7 mouse cellular contexts compared by ENCODE assay signal in the genomic region with DNA sequence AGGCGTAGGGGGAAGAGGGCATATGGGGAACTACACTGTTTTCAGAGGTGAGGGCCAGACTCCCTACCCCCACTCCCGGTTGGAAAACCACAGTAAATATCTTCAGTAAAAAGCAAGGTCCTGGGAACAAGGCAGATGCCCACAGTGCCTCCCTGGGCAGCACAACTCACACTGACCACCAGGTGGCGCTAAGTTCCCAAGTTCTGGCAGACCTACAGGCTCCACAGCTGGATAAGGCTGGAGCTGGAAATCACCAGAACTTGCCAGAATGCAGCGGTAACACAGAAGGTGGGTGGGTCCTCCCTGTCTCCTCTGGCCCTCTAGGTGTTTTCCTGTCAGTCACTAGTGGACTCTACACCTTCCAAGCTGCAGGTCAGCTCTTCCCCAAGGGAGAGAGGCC. TPM values are rescaled to one million over a fixed set of nuclear protein-coding genes. Genes with fewer than 3 reads are reported as not detected.
A peak's percentile ranks its signal among the peaks of the same experiment; 100 is the strongest.
DNase-seq lines count a peak whose midpoint lies in the region; ATAC-seq and TF ChIP-seq lines count a peak whose summit lies in the region.

No protein-coding gene starts in this region.

- no peak overlapping the region for H3K9ac ChIP-seq in embryonic facial prominence, embryonic 12.5 days
- no peak overlapping the region for H3K9ac ChIP-seq in heart, adult 2 months (ENCODE audit: low read depth, low read length)
- no peak overlapping the region for H3K9ac ChIP-seq in limb, embryonic 12.5 days (replicated peaks)
- no peak overlapping the region for H3K9ac ChIP-seq in midbrain, embryonic 15.5 days

- peak; percentile 94 for DNase-seq in adrenal gland, postnatal 10 days
- peak; percentile 86 to 92 for DNase-seq in heart, adult 2 months
- peak; percentile 81 to 93 for DNase-seq in kidney, adult 8-10 months
- peak; percentile 55 to 79 for DNase-seq in spleen, adult 2 months (ENCODE audit: low read depth in 1 of 2, low spot score in 2 of 2)

- ATAC-seq in embryonic facial prominence, embryonic 12.5 days (ENCODE audit: insufficient number of reproducible peaks, insufficient read depth, low FRiP score, low TSS enrichment): peak; percentile 50
- peak; percentile 69; the same call in 1 of the 2 replicates for ATAC-seq in limb, embryonic 12.5 days (ENCODE audit: insufficient number of reproducible peaks, insufficient read depth, low FRiP score, low TSS enrichment, low read depth)
- ATAC-seq in midbrain, embryonic 15.5 days (replicated peaks): peak; percentile 83

- TF ChIP-seq CTCF in heart, adult 2 months (IDR thresholded peaks at IDR 0.05): no peak; the same call in none of the 2 replicates
- peak; percentile 94 for TF ChIP-seq CTCF in spleen, adult 2 months (IDR thresholded peaks at IDR 0.05; ENCODE audit: extremely low read depth, insufficient read depth, insufficient read length, insufficient replicate concordance)

- H3K27ac ChIP-seq in embryonic facial prominence, embryonic 12.5 days: no peak overlapping the region
- H3K27ac ChIP-seq in heart, adult 2 months: no peak overlapping the region
- H3K27ac ChIP-seq in limb, embryonic 12.5 days: no peak overlapping the region
- no peak overlapping the region for H3K27ac ChIP-seq in midbrain, embryonic 15.5 days
- no peak overlapping the region for H3K27ac ChIP-seq in spleen, adult 2 months (ENCODE audit: insufficient read depth, low read length)

- peak; percentile 100 for TF ChIP-seq EP300 in heart, adult 2 months (IDR thresholded peaks at IDR 0.05; ENCODE audit: insufficient read depth, low read depth, low read length)

- H3K27me3 ChIP-seq in embryonic facial prominence, embryonic 12.5 days: no peaks in the 10 kb centered on the region
- no peaks in the 10 kb centered on the region for H3K27me3 ChIP-seq in heart, adult 2 months (ENCODE audit: control insufficient read depth, insufficient read depth, low read length)
- peaks cover 5% of the 10 kb centered on the region; the same call in 1 of the 2 replicates for H3K27me3 ChIP-seq in limb, embryonic 12.5 days
- no peaks in the 10 kb centered on the region; the same call in 1 of the 2 replicates for H3K27me3 ChIP-seq in midbrain, embryonic 15.5 days (replicated peaks)
- no peaks in the 10 kb centered on the region for H3K27me3 ChIP-seq in spleen, adult 2 months (ENCODE audit: control insufficient read depth, insufficient read depth, low read length)

- H3K4me1 ChIP-seq in embryonic facial prominence, embryonic 12.5 days: peaks cover 19% of the 10 kb centered on the region
- H3K4me1 ChIP-seq in heart, adult 2 months (ENCODE audit: control insufficient read depth, insufficient read depth, low read length): peaks cover 8% of the 10 kb centered on the region
- H3K4me1 ChIP-seq in limb, embryonic 12.5 days (replicated peaks): peaks cover 20% of the 10 kb centered on the region
- H3K4me1 ChIP-seq in midbrain, embryonic 15.5 days: peaks cover 18% of the 10 kb centered on the region
- H3K4me1 ChIP-seq in spleen, adult 2 months (ENCODE audit: control insufficient read depth, insufficient read depth, insufficient read length): peaks cover 9% of the 10 kb centered on the region; the same call in 1 of the 2 replicates

- TF ChIP-seq POLR2A in heart, adult 2 months (IDR thresholded peaks at IDR 0.05; ENCODE audit: insufficient read depth, low read depth, low read length): no peak
- TF ChIP-seq POLR2A in spleen, adult 2 months (IDR thresholded peaks at IDR 0.05; ENCODE audit: low read depth, low read length): no peak

- no peaks in the 10 kb centered on the region for H3K79me2 ChIP-seq in heart, adult 2 months (replicated peaks; ENCODE audit: control insufficient read depth, insufficient read depth, low read length)

- intact Hi-C loops in heart, adult 2 months (cut with DNase I): loop anchor here (1.0 to 10.0 kb wide), 3 partner anchors 134 to 309 kb away; a partner anchor contains a TSS

- H3K4me3 ChIP-seq in embryonic facial prominence, embryonic 12.5 days: no peak overlapping the region
- no peak overlapping the region for H3K4me3 ChIP-seq in heart, adult 2 months
- H3K4me3 ChIP-seq in limb, embryonic 12.5 days (replicated peaks): no peak overlapping the region
- H3K4me3 ChIP-seq in midbrain, embryonic 15.5 days: no peak overlapping the region
- no peak overlapping the region for H3K4me3 ChIP-seq in spleen, adult 2 months (ENCODE audit: extremely low read depth, insufficient read depth, insufficient read length)

- no peak overlapping the region for H3K4me2 ChIP-seq in embryonic facial prominence, embryonic 12.5 days (replicated peaks)
- H3K4me2 ChIP-seq in limb, embryonic 12.5 days: no peak overlapping the region
- no peak overlapping the region for H3K4me2 ChIP-seq in midbrain, embryonic 15.5 days

- WGBS in embryonic facial prominence, embryonic 12.5 days: 8% methylated on average over 4 of the region's 4 CpGs
- WGBS in heart, adult 2 months: 7% methylated on average over 4 of the region's 4 CpGs
- WGBS in limb, embryonic 12.5 days: 14% methylated on average over 4 of the region's 4 CpGs
- WGBS in midbrain, embryonic 15.5 days: 12% methylated on average over 4 of the region's 4 CpGs
- WGBS in spleen, adult 2 months: 15% methylated on average over 4 of the region's 4 CpGs

- H3K9me3 ChIP-seq in embryonic facial prominence, embryonic 12.5 days: 0 out of 2 replicates have a peak, but pooled peaks cover 2% of the 10 kb centered on the region
- no peaks in the 10 kb centered on the region for H3K9me3 ChIP-seq in limb, embryonic 12.5 days
- H3K9me3 ChIP-seq in midbrain, embryonic 15.5 days: no peaks in the 10 kb centered on the region

- H3K36me3 ChIP-seq in embryonic facial prominence, embryonic 12.5 days: no peaks in the 10 kb centered on the region
- no peaks in the 10 kb centered on the region for H3K36me3 ChIP-seq in heart, adult 2 months (ENCODE audit: control insufficient read depth, insufficient read depth, low read length)
- H3K36me3 ChIP-seq in limb, embryonic 12.5 days: no peaks in the 10 kb centered on the region
- no peaks in the 10 kb centered on the region for H3K36me3 ChIP-seq in midbrain, embryonic 15.5 days (replicated peaks)
- H3K36me3 ChIP-seq in spleen, adult 2 months (ENCODE audit: control insufficient read depth, insufficient read depth, low read length): no peaks in the 10 kb centered on the region

RNA-seq across cellular contexts. Expression of a gene that starts 24.9 kb away (rescaled TPM):
- total RNA-seq in adrenal gland, postnatal 10 days (2021): 10 to 100 TPM in 1 of 2 experiments, 1 to 10 TPM in 1; 8.1 to 11.1 TPM
- 1.9 and 3.2 TPM in 2 replicates for polyA plus RNA-seq in embryonic facial prominence, embryonic 12.5 days (2016; fragmentation: Nextera tagmentation; extraction: Ambion mirVana)
- total RNA-seq in heart, adult 2 months (2021): 10 to 100 TPM; 18.9 to 21.7 TPM
- polyA plus RNA-seq in heart, adult 2 months (2012; rRNA removed): 21.4 and 31.6 TPM in 2 replicates
- polyA plus RNA-seq in limb, embryonic 12.5 days (2016; fragmentation: Nextera tagmentation; extraction: Ambion mirVana): 2.0 and 2.5 TPM in 2 replicates
- polyA plus RNA-seq in midbrain, embryonic 15.5 days (2015; fragmentation: Nextera tagmentation; extraction: Ambion mirVana): 4.7 and 5.8 TPM in 2 replicates
- polyA plus RNA-seq in spleen, adult 2 months (2012; rRNA removed): 82.9 and 95.8 TPM in 2 replicates

RNA-seq across cellular contexts. Expression of a gene that starts 54.6 kb away (rescaled TPM):
- total RNA-seq in adrenal gland, postnatal 10 days (2021): 10 to 100 TPM; 16.0 to 30.6 TPM
- polyA plus RNA-seq in embryonic facial prominence, embryonic 12.5 days (2016; fragmentation: Nextera tagmentation; extraction: Ambion mirVana): 8.4 and 10.0 TPM in 2 replicates
- total RNA-seq in heart, adult 2 months (2021): 1 to 10 TPM; 6.8 to 7.1 TPM
- polyA plus RNA-seq in heart, adult 2 months (2012; rRNA removed): 13.9 and 16.3 TPM in 2 replicates
- 11.0 and 11.8 TPM in 2 replicates for polyA plus RNA-seq in limb, embryonic 12.5 days (2016; fragmentation: Nextera tagmentation; extraction: Ambion mirVana)
- 3.5 and 4.0 TPM in 2 replicates for polyA plus RNA-seq in midbrain, embryonic 15.5 days (2015; fragmentation: Nextera tagmentation; extraction: Ambion mirVana)
- 99.9 and 104 TPM in 2 replicates for polyA plus RNA-seq in spleen, adult 2 months (2012; rRNA removed)
